ENCODE assay signal across 30 mouse cellular contexts in the genomic region with DNA sequence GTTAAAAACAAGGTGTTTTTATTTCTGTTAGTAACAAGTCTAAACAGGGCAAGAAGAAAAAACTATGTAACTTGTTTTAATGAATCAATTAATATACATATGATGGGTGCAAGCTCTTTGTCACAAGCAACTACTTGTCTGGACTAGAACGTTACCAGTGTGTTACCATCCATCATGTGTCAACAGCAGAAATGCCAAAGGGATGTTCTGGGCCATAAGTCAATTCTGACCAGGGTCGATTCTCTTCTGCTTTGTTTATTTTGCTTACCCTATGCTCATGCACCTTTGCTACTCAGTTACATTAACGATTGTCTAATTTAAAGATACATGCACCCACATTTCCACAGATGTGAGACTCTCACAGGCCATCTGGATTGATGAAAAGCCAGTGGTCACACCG.
"Had no signal": no experiment of that assay in that cellular context is flagged by ENCODE, and none has a peak within 500 bp of the region (broad histone marks: within the 10 kb centered on the region; RNA-seq: fewer than 3 reads in every experiment).

No protein-coding gene starts in this region.

- H3K27ac ChIP-seq: limb, embryonic 10.5 days; limb, embryonic 12.5 days; limb, embryonic 13.5 days; limb, embryonic 15.5 days; liver, embryonic 12.5 days; liver, embryonic 13.5 days; liver, embryonic 14.5 days; liver, embryonic 15.5 days; lung, embryonic 15.5 days; macrophage; midbrain, embryonic 10.5 days; midbrain, embryonic 12.5 days; midbrain, embryonic 13.5 days; midbrain, embryonic 15.5 days; neural tube, embryonic 12.5 days had no signal

- H3K9ac ChIP-seq: limb, embryonic 12.5 days; limb, embryonic 13.5 days; limb, embryonic 15.5 days; liver, embryonic 12.5 days; liver, embryonic 13.5 days; liver, embryonic 14.5 days; liver, embryonic 15.5 days; lung, embryonic 14.5 days; lung, embryonic 15.5 days; midbrain, embryonic 12.5 days; midbrain, embryonic 13.5 days; midbrain, embryonic 15.5 days; neural tube, embryonic 12.5 days had no signal

- DNase-seq: left cerebral cortex, postnatal 4 days; liver; liver, embryonic 13.5 days; lung, adult 18-20 months; lung, adult 2 months; lung, embryonic 14.5 days; lung, postnatal 10 days; lung, postnatal 14 days; lung, postnatal 36 days; lung, postnatal 4 days; midbrain, embryonic 14.5 days had no signal

- H3K9me3 ChIP-seq: limb, embryonic 10.5 days; limb, embryonic 12.5 days; limb, embryonic 13.5 days; limb, embryonic 15.5 days; liver, embryonic 12.5 days; liver, embryonic 13.5 days; liver, embryonic 15.5 days; lung, embryonic 15.5 days; megakaryocyte, embryonic 14.5 days; midbrain, embryonic 10.5 days; midbrain, embryonic 12.5 days; midbrain, embryonic 13.5 days; midbrain, embryonic 15.5 days; neural tube, embryonic 12.5 days had no signal

- H3K36me3 ChIP-seq: limb, embryonic 10.5 days; limb, embryonic 12.5 days; limb, embryonic 13.5 days; limb, embryonic 15.5 days; liver, embryonic 12.5 days; liver, embryonic 13.5 days; liver, embryonic 15.5 days; lung, embryonic 15.5 days; midbrain, embryonic 10.5 days; midbrain, embryonic 12.5 days; midbrain, embryonic 13.5 days; midbrain, embryonic 15.5 days; neural tube, embryonic 12.5 days had no signal

- H3K4me3 ChIP-seq: limb, embryonic 10.5 days; limb, embryonic 12.5 days; limb, embryonic 13.5 days; limb, embryonic 15.5 days; liver, embryonic 12.5 days; liver, embryonic 13.5 days; liver, embryonic 15.5 days; lung, embryonic 15.5 days; megakaryocyte, embryonic 14.5 days; midbrain, embryonic 10.5 days; midbrain, embryonic 12.5 days; midbrain, embryonic 13.5 days; midbrain, embryonic 15.5 days; myocyte; neural tube, embryonic 12.5 days had no signal

- ATAC-seq: liver, embryonic 12.5 days; lung, postnatal 0 days; midbrain, embryonic 13.5 days; midbrain, embryonic 15.5 days; midbrain, embryonic 16.5 days had no signal

- H3K27me3 ChIP-seq: limb, embryonic 12.5 days; limb, embryonic 13.5 days; limb, embryonic 15.5 days; liver, embryonic 12.5 days; liver, embryonic 13.5 days; liver, embryonic 15.5 days; lung, embryonic 15.5 days; megakaryocyte, embryonic 14.5 days; midbrain, embryonic 12.5 days; midbrain, embryonic 13.5 days; midbrain, embryonic 15.5 days; neural tube, embryonic 12.5 days had no signal

- H3K4me2 ChIP-seq: limb, embryonic 12.5 days; limb, embryonic 13.5 days; limb, embryonic 15.5 days; liver, embryonic 12.5 days; liver, embryonic 13.5 days; liver, embryonic 15.5 days; lung, embryonic 14.5 days; lung, embryonic 15.5 days; midbrain, embryonic 11.5 days; midbrain, embryonic 12.5 days; midbrain, embryonic 13.5 days; midbrain, embryonic 15.5 days; neural tube, embryonic 12.5 days had no signal

- H3K4me1 ChIP-seq: limb, embryonic 10.5 days; limb, embryonic 12.5 days; limb, embryonic 13.5 days; limb, embryonic 15.5 days; liver, embryonic 12.5 days; liver, embryonic 13.5 days; liver, embryonic 15.5 days; lung, embryonic 15.5 days; megakaryocyte, embryonic 14.5 days; midbrain, embryonic 10.5 days; midbrain, embryonic 12.5 days; midbrain, embryonic 13.5 days; midbrain, embryonic 15.5 days; neural tube, embryonic 12.5 days had no signal
